ENCODE assay signal across 9 mouse cellular contexts in genomic region chr15:93713428-93713827, GRCm38 (mm10).
DNase-seq lines count a peak whose midpoint lies in the region; ATAC-seq lines count a peak whose summit lies in the region.
"Had no signal": no experiment of that assay in that cellular context is flagged by ENCODE, and none has a peak within 500 bp of the region (broad histone marks: within the 10 kb centered on the region; RNA-seq: fewer than 3 reads in every experiment).

No protein-coding gene starts in this region.

- ATAC-seq in cerebellum, adult (ENCODE audit: insufficient number of reproducible peaks, low FRiP score, low TSS enrichment): no peak

- DNase-seq in cerebellum, postnatal 14 days: peak; percentile 31 to 57
- DNase-seq in 3T3-L1 (ENCODE audit: low read depth, low spot score): peak; percentile 82
- DNase-seq in gastrocnemius, postnatal 25 days: peak; percentile 79
- peak; percentile 60 to 67 for DNase-seq in lung, adult 18-20 months
- peak; percentile 92 for DNase-seq in testis, postnatal 10 days (ENCODE audit: low spot score)
- no peak for DNase-seq in embryo, embryonic 10.5 days (ENCODE audit: low spot score)
- DNase-seq in cerebellum, adult 18-20 months: no peak
- DNase-seq: liver, embryonic 13.5 days had no signal

Comparison
In these comparisons a context has a peak if more than half of its experiments do, and no peak if none do; other contexts are left out.
1. DNase-seq: peak in cerebellum, postnatal 14 days (2 of 2), 3T3-L1 (single experiment), gastrocnemius, postnatal 25 days (single experiment), lung, adult 18-20 months (2 of 2) and testis, postnatal 10 days (single experiment); none in embryo, embryonic 10.5 days (single experiment) and cerebellum, adult 18-20 months (0 of 2).